Mouse (Mus musculus): Measurements from ENCODE around the gene Cdk20.
"Not testable (repeated sequence)": the region's sequence is repeated elsewhere in the genome, so short reads cannot be mapped to it uniquely, and the experiment has no call there.

Cdk20 gene

DNA sequence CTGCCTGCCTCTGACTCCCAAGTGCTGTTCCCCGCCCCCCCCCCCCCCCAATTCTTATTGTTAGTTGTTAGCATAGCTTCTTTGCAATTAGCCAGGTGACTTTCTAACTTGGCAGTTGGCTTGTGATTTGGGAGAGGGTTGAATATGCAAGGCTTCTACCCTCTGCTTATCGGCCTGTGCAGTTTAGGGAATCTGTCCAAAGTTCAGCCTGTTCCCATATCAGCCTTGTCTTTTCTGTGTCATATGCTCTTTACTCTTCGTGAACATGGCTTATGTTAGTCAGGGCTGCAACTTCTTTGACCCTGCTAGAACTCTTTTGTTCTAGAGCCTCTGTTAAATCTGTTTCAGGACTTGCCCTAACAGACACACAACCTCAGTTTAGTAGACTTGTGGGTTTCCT lies 7.8 kb upstream of the Cdk20 start:
- no peak for DNase-seq

GRCm38 (mm10) chr13:64425280-64425679 lies 6.8 kb upstream of the Cdk20 start:
- DNase-seq: no peak

DNA sequence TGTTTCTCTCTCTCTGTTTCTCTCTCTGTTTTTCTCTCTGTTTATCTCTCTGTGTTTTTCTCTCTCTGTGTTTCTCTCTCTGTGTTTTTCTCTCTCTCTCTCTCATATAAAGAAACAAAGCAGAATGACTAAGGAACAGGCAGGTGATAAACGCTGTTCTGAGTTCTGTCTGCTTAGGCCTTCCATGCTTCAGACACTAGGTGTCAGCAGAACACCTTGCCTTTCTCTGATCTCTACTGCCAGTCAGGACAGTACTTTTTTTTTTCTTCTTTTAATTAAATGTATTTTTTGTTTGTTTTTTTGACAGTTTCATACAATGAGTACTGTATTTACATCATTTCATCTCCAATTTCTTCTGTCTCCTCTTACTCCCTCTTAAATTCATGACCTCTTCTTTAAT lies 2.8 kb upstream of the Cdk20 start:
- no peak for DNase-seq

GRCm38 (mm10) chr13:64437801-64438200 lies 5.7 kb downstream of the Cdk20 start:
- no peak for DNase-seq

GRCm38 (mm10) chr13:64438863-64439452 lies 6.8 kb downstream of the Cdk20 start:
- peak; percentile 16 to 58 for DNase-seq

DNA sequence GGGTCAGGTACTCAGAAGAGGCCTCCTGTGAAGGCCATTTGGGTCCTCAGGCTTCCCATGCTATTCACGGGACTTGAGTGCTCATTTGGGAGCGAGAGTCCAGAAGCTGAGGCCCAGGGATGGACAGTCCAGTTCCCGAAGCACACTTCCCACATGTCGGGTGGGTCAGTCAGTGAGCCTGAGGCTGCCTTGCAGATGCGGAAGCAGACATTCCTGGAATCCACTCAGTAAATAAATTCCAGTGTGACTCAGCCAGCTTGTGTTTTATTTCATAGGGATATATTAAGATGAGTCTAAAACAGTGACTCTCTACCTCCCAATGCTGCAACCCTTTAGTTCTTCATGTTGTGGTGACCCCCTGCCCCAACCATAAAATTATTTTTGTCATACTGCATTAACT lies 7.4 kb downstream of the Cdk20 start:
- no peak for DNase-seq

DNA sequence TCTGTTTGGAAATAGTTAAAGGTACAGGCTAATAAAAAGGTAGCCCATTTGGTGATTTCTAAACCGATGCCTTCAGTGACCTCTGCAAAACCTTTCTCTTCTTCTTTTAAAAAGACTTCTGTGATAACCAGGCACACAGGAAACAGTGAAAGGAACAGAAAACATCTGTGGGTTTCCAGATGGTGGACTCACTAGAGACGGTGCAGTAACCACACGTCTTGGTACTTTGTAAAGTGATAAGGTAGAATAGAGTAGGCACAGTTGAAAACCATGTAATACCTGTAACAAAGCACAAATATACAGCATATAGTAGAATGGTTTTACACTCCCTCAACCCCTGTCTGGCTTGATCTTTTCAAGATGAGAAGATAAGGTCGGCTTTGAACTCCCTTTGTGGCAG lies 8.5 kb downstream of the Cdk20 start:
- DNase-seq: no peak

- DNase-seq: peak in 1 of 2 experiments; percentile 24
Observed at GRCm38 (mm10) chr13:64443263-64443894, 11.3 kb downstream of the Cdk20 start.

DNA sequence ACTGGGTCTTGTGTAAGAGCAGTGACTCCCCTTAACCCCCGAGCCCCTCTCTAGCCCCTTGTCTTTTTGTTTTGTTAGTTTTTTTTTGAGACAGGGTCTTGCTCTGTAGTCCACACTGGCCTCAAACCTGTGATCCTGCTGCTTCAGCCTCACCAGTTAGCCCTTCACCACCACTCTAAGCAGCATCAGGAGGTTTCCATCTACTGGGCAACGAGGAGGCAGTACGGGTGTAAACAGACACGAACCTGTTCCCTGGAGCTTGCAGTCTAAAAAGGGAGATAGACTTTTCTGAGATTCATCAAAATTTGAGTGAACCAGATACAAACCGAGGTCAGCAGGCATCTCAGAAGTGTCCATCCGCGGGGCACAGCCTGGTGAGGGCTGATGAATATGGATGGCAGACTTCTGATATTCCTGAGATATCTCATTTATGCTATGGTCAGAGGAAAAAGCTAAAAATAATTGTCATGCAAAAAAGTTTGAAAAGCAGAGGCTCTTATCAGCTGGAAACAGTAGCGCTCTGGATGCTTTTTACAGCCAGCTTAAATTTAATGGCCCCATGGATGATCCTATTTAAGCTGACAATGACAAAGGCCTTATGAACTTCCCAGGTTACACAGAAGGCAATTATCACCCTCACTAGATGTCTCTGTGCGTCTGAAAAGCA lies 13.3 kb downstream of the Cdk20 start:
- DNase-seq: no peak

DNA sequence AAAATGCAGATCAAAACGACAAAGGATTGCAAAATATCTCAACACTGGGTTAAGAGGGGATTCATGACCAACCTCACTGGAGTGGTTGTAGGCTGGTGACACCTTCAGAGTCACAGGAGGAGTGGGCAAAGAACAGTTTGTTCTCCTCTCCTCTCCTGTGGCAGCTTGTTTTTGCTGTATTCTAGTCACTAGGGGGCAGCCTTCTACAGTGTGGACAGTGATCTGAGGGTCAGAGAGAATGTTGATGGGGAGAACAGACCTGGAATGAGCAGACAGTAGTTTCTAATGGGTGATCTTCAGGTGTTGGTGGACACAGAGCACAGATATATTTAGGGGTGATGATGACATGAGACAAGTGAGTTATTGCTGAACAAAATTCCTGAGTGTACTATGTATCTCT lies 15.8 kb downstream of the Cdk20 start:
- DNase-seq: no peak

- no peak for DNase-seq
Observed at GRCm38 (mm10) chr13:64448729-64449128, 16.6 kb downstream of the Cdk20 start.

GRCm38 (mm10) chr13:64450001-64450794 lies 18.1 kb downstream of the Cdk20 start:
- no peak for DNase-seq

GRCm38 (mm10) chr13:64457225-64457978 lies 25.3 kb downstream of the Cdk20 start:
- DNase-seq: not testable (repeated sequence)

- DNase-seq: no peak
Observed at GRCm38 (mm10) chr13:64458181-64458580, 26.1 kb downstream of the Cdk20 start.

DNA sequence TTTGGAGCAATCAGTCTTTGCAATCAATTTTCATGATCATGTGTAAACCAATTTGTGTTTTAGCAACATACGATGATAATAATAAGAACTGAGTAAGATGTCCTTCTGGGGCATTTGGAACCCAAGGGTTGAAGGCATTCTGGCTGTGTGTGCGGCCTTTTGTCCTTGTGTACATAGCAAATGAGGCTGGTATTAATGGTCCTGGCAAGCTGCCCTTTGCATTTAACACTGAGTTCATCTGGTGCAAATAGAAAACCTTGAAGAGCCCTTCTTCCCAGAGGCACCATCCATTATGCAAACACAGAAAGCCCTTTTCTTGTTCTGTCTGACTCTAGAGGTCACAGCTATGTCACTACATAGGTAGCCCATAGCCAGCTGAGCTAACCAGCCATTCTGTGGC lies 30.5 kb downstream of the Cdk20 start:
- no peak for DNase-seq

- DNase-seq: no peak
Observed at GRCm38 (mm10) chr13:64465166-64465565, 33.1 kb downstream of the Cdk20 start.

- DNase-seq: no peak
Observed at GRCm38 (mm10) chr13:64467886-64468285, 35.8 kb downstream of the Cdk20 start.

- no peak for DNase-seq
Observed at GRCm38 (mm10) chr13:64477968-64478367, 45.9 kb downstream of the Cdk20 start.

GRCm38 (mm10) chr13:64479960-64480359 lies 47.8 kb downstream of the Cdk20 start:
- no peak for DNase-seq

GRCm38 (mm10) chr13:64489886-64490285 lies 57.8 kb downstream of the Cdk20 start:
- DNase-seq: no peak
